Mouse (Mus musculus) ZHBTc4 (cell line): ENCODE results near the gene Mbd6.

ENCODE experiments used
- DNase-seq: peaks from one replicate; pipeline ENCODE4 v3.0.0-alpha.2; 2011; ENCODE audit warnings: low read depth, low spot score

Mbd6 gene

GRCm38 (mm10) chr10:127263631-127264030, 25.2 kb downstream of the Mbd6 start:
- peak; percentile 69 for DNase-seq

- peak; percentile 54 for DNase-seq
Measured at GRCm38 (mm10) chr10:127262548-127263398, 26.0 kb downstream of the Mbd6 start, which contains the start of gene Kif5a. TSS of gene Kif5a (minus strand) at chr10:127263348.

GRCm38 (mm10) chr10:127261706-127262547, 26.9 kb downstream of the Mbd6 start:
- peak; percentile 38 for DNase-seq

GRCm38 (mm10) chr10:127258489-127258888, 30.3 kb downstream of the Mbd6 start:
- no peak for DNase-seq

GRCm38 (mm10) chr10:127257790-127258189, 31.0 kb downstream of the Mbd6 start:
- DNase-seq, result no peak

GRCm38 (mm10) chr10:127255625-127256345, 33.0 kb downstream of the Mbd6 start:
- DNase-seq, result peak; percentile 86

- no peak for DNase-seq
Measured at GRCm38 (mm10) chr10:127250810-127251209, 38.0 kb downstream of the Mbd6 start.

- DNase-seq, result peak; percentile 85
Measured at GRCm38 (mm10) chr10:127238241-127238824, 50.5 kb downstream of the Mbd6 start.

GRCm38 (mm10) chr10:127236541-127236940, 52.3 kb downstream of the Mbd6 start:
- no peak for DNase-seq

- peak; percentile 86 for DNase-seq
Measured at GRCm38 (mm10) chr10:127233141-127233540, 55.7 kb downstream of the Mbd6 start.
